Mouse (Mus musculus) Muller cell, postnatal 12 days (primary cell): ENCODE data around the gene Uck2.

Experiments
- DNase-seq: peaks from one replicate; pipeline ENCODE4 v3.0.0-alpha.2; 2015; ENCODE audit errors: inconsistent ontology term

Gene Uck2

GRCm38 (mm10) chr1:167256724-167257302 lies 28.3 kb downstream of the Uck2 start:
- DNase-seq: no peak

- no peak for DNase-seq
These were observed 31.5 kb downstream of the Uck2 start for GRCm38 (mm10) chr1:167253579-167253978.

GRCm38 (mm10) chr1:167249881-167250280 lies 35.2 kb downstream of the Uck2 start:
- no peak for DNase-seq

GRCm38 (mm10) chr1:167249252-167249651 lies 35.9 kb downstream of the Uck2 start:
- no peak for DNase-seq

GRCm38 (mm10) chr1:167247886-167248285 lies 37.2 kb downstream of the Uck2 start:
- DNase-seq: no peak

- DNase-seq: peak; percentile 60
These were observed 38.1 kb downstream of the Uck2 start for GRCm38 (mm10) chr1:167246976-167247375.

- no peak for DNase-seq
These were observed 38.8 kb downstream of the Uck2 start for GRCm38 (mm10) chr1:167246275-167246674.

GRCm38 (mm10) chr1:167245180-167245641 lies 39.9 kb downstream of the Uck2 start:
- DNase-seq: no peak

- peak; percentile 72 for DNase-seq
These were observed 42.9 kb downstream of the Uck2 start for GRCm38 (mm10) chr1:167242191-167242681.

GRCm38 (mm10) chr1:167241487-167241886 lies 43.6 kb downstream of the Uck2 start:
- DNase-seq: no peak

GRCm38 (mm10) chr1:167240361-167240760 lies 44.8 kb downstream of the Uck2 start:
- no peak for DNase-seq

- peak; percentile 38 for DNase-seq
These were observed 45.2 kb downstream of the Uck2 start for GRCm38 (mm10) chr1:167239916-167240315.

- no peak for DNase-seq
These were observed 47.3 kb downstream of the Uck2 start for GRCm38 (mm10) chr1:167237798-167238197.

GRCm38 (mm10) chr1:167236790-167237189 lies 48.3 kb downstream of the Uck2 start:
- no peak for DNase-seq

- no peak for DNase-seq
These were observed 50.8 kb downstream of the Uck2 start for GRCm38 (mm10) chr1:167234344-167234743.

GRCm38 (mm10) chr1:167232918-167233317 lies 52.2 kb downstream of the Uck2 start:
- no peak for DNase-seq

GRCm38 (mm10) chr1:167231612-167232283 lies 53.4 kb downstream of the Uck2 start:
- peak; percentile 58 for DNase-seq

- no peak for DNase-seq
These were observed 54.0 kb downstream of the Uck2 start for GRCm38 (mm10) chr1:167230930-167231611.

- DNase-seq: no peak
These were observed 62.6 kb downstream of the Uck2 start for GRCm38 (mm10) chr1:167222382-167223010.

- peak; percentile 70 for DNase-seq
These were observed 64.6 kb downstream of the Uck2 start for GRCm38 (mm10) chr1:167220303-167221174.

GRCm38 (mm10) chr1:167215460-167215859 lies 69.7 kb downstream of the Uck2 start:
- no peak for DNase-seq
